Mouse (Mus musculus) E14TG2a.4 (cell line): ENCODE data around the gene Slc26a5.

Experiments used
- CTCF ChIP-seq: conservative IDR thresholded peaks from 2 replicates; pipeline ENCODE4 v1.5.1; 2014; ENCODE audit warnings: low read length
- NANOG ChIP-seq: IDR thresholded peaks from 2 replicates; pipeline ENCODE4 v1.6.1; 2014; ENCODE audit warnings: borderline replicate concordance, low read length, mixed read lengths
- POU5F1 ChIP-seq: IDR thresholded peaks from 2 replicates; pipeline ENCODE4 v1.6.1; 2014; ENCODE audit warnings: low read length, borderline replicate concordance

DNA sequence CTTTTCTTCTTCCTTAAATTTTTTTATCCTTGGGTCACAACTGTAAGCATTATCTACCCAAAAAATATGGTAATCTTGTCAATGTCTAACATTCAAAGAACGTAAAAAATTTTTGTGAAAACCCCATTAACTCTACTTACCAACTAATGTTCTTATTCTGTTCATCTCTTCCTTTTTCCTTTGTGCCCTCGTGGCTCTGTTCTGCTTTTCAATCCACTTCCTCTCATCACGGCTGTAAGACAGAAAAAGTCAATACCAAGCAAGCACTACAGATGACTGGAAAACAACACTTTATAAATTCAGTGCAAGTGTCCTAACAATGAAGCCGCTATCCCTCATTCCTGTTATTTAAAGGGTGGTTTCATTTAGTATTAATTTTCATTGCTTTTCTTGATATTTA lies 96.9 kb downstream of the Slc26a5 start:
- no peak for TF ChIP-seq CTCF
- TF ChIP-seq POU5F1: no peak
- no peak for TF ChIP-seq NANOG
